Mouse (Mus musculus) embryonic fibroblast, embryonic 13.5 days (primary cell): ENCODE data around the gene Arid1b.

Experiments used
- CTCF ChIP-seq: IDR thresholded peaks from 2 replicates; pipeline ENCODE4 v1.5.1; 2011; ENCODE audit warnings: mild to moderate bottlenecking, control low read depth, low read length, moderate library complexity, borderline replicate concordance; ENCODE audit not compliant: insufficient read depth
- POLR2A ChIP-seq: IDR thresholded peaks from 2 replicates; pipeline ENCODE4 v1.6.1; 2011; ENCODE audit warnings: low read depth, mild to moderate bottlenecking, control low read depth, low read length, moderate library complexity

DNA sequence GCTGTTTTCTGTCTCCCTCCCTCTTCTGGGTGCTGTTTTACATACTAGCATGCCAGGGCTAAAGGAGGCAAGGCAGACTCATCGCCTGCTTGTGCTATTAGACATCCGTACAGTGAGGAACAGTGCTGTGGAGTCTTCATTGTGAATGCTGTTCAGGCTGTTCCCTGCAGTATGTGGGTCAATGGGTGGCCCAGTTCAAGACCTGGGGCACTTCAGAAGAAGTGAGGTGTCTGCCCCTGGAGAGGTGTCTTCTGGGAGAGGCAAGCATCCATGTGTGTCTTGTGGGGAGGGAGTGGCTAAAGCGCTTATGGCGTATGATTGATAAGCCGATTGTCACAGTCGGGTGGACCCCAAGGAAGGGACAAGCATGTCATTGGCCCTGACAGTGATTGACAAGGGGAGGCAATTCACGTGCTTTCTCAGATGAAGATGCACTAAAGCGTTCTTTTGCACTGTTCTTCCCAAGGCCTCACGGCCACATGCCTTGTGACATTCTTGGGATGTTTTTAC, 65.0 kb downstream of the Arid1b start:
- no peak for TF ChIP-seq CTCF
- no peak for TF ChIP-seq POLR2A
